Mouse (Mus musculus): Measurements from ENCODE around the gene Ncaph2. TPM values are rescaled to one million over a fixed set of nuclear protein-coding genes. Genes with fewer than 3 reads are reported as not detected.

Gene Ncaph2
- 198 TPM for polyA plus RNA-seq (2017; shearing (Covaris generic))

DNA sequence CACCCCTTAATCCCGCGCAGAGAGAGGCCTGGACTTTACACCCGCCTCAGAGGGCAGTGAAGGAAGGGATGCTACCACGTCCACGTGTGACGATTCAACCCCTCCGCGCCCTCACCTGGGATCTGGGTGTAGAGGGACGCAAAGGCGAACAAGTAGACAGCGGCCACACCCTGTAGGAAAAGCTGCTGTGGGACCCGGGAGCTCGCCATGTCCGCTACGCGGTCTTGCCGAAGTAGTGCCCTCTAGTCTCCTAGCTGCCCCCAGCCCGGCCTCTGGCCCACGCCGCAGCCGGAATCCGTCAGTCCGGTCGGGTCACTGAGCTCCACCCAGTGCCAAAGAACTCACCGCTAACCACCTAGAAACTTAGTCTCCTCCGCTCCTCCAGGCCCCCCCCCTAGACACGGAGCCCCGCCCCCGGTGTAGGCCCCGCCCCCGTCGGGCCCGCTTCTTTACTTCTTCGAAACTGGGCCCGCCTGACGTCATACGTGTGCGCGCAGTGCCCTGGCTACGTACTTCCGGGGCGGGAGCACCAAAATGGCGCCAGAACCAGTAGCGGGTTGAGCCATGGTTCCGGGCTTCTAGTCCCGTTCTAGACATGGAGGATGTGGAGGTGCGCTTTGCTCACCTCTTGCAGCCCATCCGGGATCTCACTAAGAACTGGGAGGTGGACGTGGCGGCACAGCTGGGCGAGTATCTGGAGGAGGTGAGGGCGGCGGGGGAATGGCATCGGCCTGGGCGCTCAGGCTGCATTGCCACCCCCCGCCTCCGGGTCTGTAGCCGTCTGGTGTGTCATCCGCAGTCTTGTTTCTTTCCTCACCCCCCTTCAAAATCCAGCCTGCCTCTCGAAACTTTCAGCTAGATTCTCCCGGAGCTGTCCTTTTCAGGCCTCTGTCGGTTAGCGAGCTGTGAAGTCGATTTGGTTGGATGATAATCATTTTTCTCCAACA is at the start of gene Ncaph2, which contains the start of gene Lmf2:
Ncaph2 (plus strand) TSS at position 479 of the 947 bp plus-strand sequence.
Lmf2 (minus strand) TSS at position 419 of the 947 bp plus-strand sequence.

DNA sequence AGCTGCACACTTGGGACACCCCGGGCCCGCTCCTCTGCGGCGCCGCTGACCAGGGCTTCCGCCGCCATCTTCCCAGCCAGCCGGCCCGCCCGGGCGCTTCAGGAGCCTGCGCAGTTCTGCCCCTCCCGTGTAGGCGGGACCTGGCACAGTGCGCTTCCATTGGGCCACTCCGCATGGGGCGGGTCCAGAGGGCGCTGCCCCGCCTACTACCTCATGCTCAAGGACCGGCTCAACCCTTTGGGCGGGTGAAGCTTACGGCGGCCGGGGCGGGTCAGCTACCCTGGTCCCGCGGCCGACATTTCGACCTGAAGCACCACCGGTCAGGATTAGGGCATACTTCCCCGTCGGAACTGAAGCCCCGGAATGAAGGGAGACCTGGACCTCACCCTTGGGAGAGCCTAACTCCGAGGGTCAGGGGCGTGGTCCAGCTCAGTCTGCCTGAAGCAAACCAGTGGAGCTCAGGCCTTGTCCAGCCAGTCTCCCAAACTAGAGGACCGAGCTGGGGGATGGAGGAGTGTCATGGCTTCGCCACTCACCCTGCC is 40.3 kb upstream of the Ncaph2 start, which contains the start of gene Sbf1:
Sbf1 (minus strand) TSS at position 122 of the 542 bp plus-strand sequence.

DNA sequence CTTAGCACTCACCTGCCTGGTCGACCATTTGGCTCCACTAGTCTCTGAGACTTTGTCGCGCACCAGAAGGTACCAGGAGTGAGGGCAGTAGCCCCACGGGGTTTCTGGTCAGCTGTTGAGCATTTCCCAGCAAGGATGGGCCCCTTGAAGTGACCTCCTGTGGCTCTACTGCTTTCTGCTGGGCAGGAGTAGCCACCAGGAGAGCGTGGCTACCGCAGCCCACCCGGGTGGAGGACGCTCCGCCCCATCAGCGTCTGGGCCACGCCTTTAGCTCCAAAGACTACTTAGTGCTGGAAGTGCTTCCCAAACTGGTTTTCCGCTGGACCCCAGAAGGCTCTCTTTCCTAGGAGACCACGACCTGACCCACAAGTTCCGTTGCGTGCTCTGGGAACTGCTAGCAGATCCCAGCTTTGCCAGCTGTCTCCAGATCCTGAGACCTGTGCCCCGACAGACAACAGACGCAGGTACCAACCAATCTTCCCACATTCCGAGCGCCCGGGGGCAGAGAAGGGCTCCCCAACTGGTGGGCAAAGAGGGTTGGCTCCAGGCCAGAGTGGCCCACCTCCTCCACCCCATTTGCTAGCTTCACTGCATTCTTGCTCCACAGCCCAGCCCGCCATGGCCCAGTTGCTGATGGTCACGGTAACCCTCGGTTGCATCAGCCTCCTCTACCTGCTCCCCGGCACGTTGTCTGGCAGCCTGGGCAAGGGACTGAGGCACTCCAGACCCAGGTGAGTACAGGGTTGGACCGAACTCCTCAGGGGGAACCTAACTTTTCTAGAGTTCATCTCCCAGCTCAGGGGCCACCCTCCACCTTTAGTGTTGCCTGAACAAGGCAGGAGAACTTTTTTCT is 32.6 kb upstream of the Ncaph2 start, which contains the start of gene Adm2:
Adm2 (plus strand) TSS at position 51 of the 853 bp plus-strand sequence.

DNA sequence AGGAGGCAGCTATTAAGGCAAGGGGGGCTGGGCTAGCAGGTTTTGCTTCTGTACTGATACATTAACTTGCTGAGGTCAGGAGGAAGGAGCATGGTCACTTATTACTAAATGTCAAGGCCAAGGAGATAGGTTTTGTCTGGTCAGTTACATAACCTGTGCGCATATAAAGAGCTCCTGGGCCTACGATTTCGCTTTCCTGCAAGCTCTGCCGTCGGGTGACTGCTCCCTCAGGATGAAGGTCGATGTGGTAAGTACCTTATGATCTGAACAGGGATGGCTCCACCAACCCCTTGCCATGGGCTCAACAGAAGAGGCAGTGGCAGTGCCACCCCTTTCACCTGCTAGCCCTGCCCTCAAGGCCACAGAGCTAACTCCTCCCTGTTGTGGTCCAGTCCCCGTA is 21.2 kb upstream of the Ncaph2 start, which contains the start of gene Miox:
Miox (plus strand) TSS at position 128 of the 400 bp plus-strand sequence.

DNA sequence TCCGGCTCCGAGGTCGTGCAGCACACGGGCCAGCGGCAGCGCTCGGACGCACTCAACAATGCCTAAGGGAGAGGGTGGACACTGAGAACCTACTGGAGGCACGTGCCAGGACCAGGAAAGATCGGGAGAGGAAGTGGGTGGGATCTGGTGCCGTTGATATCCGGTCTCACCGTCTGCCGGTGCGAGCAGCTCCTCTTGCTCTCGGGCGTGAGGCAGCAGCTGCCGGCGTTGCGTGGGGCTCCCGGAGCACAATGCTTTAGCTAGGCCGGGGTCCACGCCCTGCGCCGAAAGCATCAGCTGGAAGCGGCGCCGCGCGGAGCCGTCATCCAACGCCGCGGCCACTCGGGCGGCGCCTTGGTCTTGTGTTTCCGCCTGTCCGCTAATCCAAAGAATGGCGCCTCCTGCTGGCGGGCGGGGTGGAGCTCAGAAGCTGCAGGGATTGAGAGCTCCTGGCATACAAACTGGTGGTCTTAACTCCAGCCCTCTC is 18.3 kb downstream of the Ncaph2 start, which contains the start of gene Sco2:
Sco2 (minus strand) TSS at position 85 of the 487 bp plus-strand sequence.

DNA sequence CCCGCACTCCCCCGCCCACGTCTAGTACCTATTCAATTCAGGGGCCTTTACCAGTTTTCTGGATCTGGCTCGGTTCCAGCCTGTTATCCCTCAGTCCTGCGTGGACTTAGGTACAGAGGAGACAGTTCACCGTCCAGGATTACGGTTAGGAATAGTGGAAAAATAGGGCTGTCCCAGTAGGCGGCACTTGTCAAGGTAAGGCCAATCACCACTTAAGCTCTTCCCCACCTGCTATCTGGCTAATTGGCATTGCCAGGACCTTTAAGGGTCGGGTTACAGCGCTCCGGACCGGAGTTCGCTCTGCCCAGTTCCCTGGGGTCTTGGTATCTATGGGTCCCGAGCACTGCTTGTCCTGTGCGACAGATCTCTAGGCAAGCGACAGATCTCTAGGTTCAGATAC is 21.4 kb downstream of the Ncaph2 start, which contains the start of gene Tymp:
Tymp (minus strand) TSS at position 83 of the 400 bp plus-strand sequence.

DNA sequence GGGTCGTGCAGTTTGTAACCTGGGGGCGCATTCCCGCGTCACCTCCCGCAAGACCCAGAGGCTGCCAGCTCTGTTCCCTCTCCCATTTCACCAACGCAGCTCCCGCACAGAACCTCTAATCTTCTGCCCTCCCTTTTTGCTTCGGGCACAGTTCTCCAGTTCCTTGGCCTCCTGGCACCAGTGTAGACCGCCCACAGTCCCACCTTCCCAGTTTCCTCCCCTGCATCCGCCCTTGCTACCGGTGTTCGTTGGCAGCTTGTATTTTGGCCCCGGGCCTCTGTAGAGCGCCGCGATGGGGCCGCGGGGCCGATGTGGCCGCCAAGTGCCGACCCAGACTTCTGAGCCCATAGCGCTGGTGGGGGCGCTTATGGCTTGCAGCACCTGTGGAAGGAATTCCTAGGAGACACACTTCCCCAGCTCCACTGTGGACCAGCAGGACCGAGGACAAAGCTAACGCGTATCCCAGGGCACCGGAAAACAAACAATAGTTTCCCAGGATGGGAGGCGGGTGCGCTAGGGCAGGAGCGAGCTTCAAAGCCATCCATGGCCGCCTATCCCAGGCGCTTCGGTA is 23.4 kb downstream of the Ncaph2 start, which contains the start of gene Odf3b:
Odf3b (minus strand) TSS at position 452 of the 571 bp plus-strand sequence.

DNA sequence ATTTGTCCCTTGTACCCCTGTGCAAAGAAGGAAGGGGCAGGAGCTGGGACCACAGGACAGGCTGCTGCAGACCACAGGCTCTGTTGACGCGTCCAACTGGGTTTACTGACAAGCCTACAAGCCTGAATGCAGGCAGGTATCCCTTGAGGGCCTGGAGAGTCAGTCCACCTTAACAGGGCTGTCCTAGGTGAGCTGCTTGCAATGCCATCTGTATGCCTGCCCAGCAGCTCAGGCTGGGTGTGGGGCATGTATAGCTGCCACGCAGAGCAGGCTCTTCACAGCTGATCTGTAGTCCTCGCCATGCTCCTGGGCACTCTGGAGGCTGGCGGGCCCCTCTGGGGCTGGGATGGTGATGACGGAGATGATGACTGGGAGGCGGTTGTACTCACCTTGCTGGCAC is 29.1 kb downstream of the Ncaph2 start, which contains the start of gene Klhdc7b:
Klhdc7b (plus strand) TSS at position 301 of the 400 bp plus-strand sequence.

DNA sequence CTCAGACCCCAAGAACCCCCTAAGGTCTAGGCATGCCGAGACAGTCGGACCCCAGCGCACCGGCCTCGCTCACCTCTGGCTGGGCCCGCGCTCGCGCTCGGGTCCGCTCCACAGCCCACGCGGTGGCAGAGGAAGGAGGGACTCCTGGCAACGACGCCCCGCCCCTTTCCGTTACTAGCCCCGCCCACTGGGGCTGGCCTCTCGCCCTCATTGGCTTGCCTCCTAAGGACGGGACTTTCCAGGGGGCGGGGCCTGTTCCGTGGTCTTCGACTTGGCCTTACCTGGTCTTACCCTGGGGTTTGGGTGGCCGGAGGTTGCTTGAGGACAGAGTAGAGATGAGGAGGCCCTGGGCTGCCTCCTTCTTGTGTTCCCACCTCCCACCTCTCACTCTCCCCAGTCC is 54.6 kb downstream of the Ncaph2 start, which contains the start of gene Syce3:
Syce3 (minus strand) TSS at position 386 of the 400 bp plus-strand sequence.

Other genes with a start within 250 kb of the Ncaph2 start
- gene Tubgcp6, start 232.6 kb upstream of the Ncaph2 start, polyA plus RNA-seq (2017; shearing (Covaris generic)): 35.9 TPM
- gene Hdac10, start 227.0 kb upstream of the Ncaph2 start, polyA plus RNA-seq (2017; shearing (Covaris generic)): 77.6 TPM
- gene Mapk12, start 215.0 kb upstream of the Ncaph2 start, polyA plus RNA-seq (2017; shearing (Covaris generic)): 10.2 TPM
- 54.8 TPM for gene Mapk11, start 206.1 kb upstream of the Ncaph2 start, polyA plus RNA-seq (2017; shearing (Covaris generic))
- gene Plxnb2, start 174.9 kb upstream of the Ncaph2 start, polyA plus RNA-seq (2017; shearing (Covaris generic)): 6.9 TPM
- gene Dennd6b, start 159.2 kb upstream of the Ncaph2 start, polyA plus RNA-seq (2017; shearing (Covaris generic)): 52.0 TPM
- gene Ppp6r2, start 144.2 kb upstream of the Ncaph2 start, polyA plus RNA-seq (2017; shearing (Covaris generic)): 6.3 TPM
- 78.2 TPM for gene Sbf1, start 40.4 kb upstream of the Ncaph2 start, polyA plus RNA-seq (2017; shearing (Covaris generic))
- not detected for gene Adm2, start 33.0 kb upstream of the Ncaph2 start, polyA plus RNA-seq (2017; shearing (Covaris generic))
- gene Miox, start 21.3 kb upstream of the Ncaph2 start, polyA plus RNA-seq (2017; shearing (Covaris generic)): not detected
- 77.8 TPM for gene Lmf2, start 60 bp upstream of the Ncaph2 start, polyA plus RNA-seq (2017; shearing (Covaris generic))
- gene Sco2, start 18.1 kb downstream of the Ncaph2 start, polyA plus RNA-seq (2017; shearing (Covaris generic)): 6.4 TPM
- 1.0 TPM for gene Tymp, start 21.3 kb downstream of the Ncaph2 start, polyA plus RNA-seq (2017; shearing (Covaris generic))
- 1.1 TPM for gene Odf3b, start 23.6 kb downstream of the Ncaph2 start, polyA plus RNA-seq (2017; shearing (Covaris generic))
- 0.29 TPM for gene Klhdc7b, start 29.2 kb downstream of the Ncaph2 start, polyA plus RNA-seq (2017; shearing (Covaris generic))
- gene Syce3, start 54.8 kb downstream of the Ncaph2 start, polyA plus RNA-seq (2017; shearing (Covaris generic)): not detected
- gene Cpt1b, start 70.1 kb downstream of the Ncaph2 start, polyA plus RNA-seq (2017; shearing (Covaris generic)): 0.49 TPM
- 6.1 TPM for gene C730034F03Rik, start 73.9 kb downstream of the Ncaph2 start, polyA plus RNA-seq (2017; shearing (Covaris generic))
- gene Gm44502, start 74.0 kb downstream of the Ncaph2 start, polyA plus RNA-seq (2017; shearing (Covaris generic)): not detected
- gene Chkb, start 74.2 kb downstream of the Ncaph2 start, polyA plus RNA-seq (2017; shearing (Covaris generic)): 111 TPM
- gene Mapk8ip2, start 98.2 kb downstream of the Ncaph2 start, polyA plus RNA-seq (2017; shearing (Covaris generic)): 0.05 TPM
- gene Arsa, start 121.7 kb downstream of the Ncaph2 start, polyA plus RNA-seq (2017; shearing (Covaris generic)): 29.5 TPM
- not detected for gene Shank3, start 143.9 kb downstream of the Ncaph2 start, polyA plus RNA-seq (2017; shearing (Covaris generic))
- gene Acr, start 212.6 kb downstream of the Ncaph2 start, polyA plus RNA-seq (2017; shearing (Covaris generic)): not detected
- gene Rabl2, start 236.2 kb downstream of the Ncaph2 start, polyA plus RNA-seq (2017; shearing (Covaris generic)): 3.0 TPM

Data from inflammation-experienced regulatory T-cells, adult 16 weeks (primary cell).